Comparison of ENCODE assay signal across 16 mouse cellular contexts in genomic region chr9:121011540-121011939, GRCm38 (mm10).
DNase-seq lines count a peak whose midpoint lies in the region; ATAC-seq and TF ChIP-seq lines count a peak whose summit lies in the region.
"Had no signal": no experiment of that assay in that cellular context is flagged by ENCODE, and none has a peak within 500 bp of the region (broad histone marks: within the 10 kb centered on the region; RNA-seq: fewer than 3 reads in every experiment).

No protein-coding gene starts in this region.

- H3K9ac ChIP-seq in heart, postnatal 0 days (replicated peaks; ENCODE audit: low read depth, low read length) = no peak overlapping the region
- no peak overlapping the region for H3K9ac ChIP-seq in midbrain, embryonic 15.5 days
- H3K9ac ChIP-seq in midbrain, embryonic 13.5 days (replicated peaks) = no peak overlapping the region
- H3K9ac ChIP-seq in limb, embryonic 15.5 days = no peak overlapping the region
- no peak overlapping the region for H3K9ac ChIP-seq in neural tube, embryonic 15.5 days (replicated peaks)
- H3K9ac ChIP-seq: heart, embryonic 12.5 days; stomach, embryonic 15.5 days had no signal

- DNase-seq in heart, postnatal 0 days (ENCODE audit: low spot score) = no peak
- no peak for DNase-seq in heart, postnatal 10 days
- DNase-seq in yolk sac, embryonic 10.5 days (ENCODE audit: low spot score) = peak; percentile 50
- DNase-seq in adrenal gland, postnatal 25 days = no peak
- DNase-seq: adrenal gland, adult 2 months; cerebellum, adult 18-20 months; gastrocnemius, postnatal 36 days; kidney, adult 18-20 months; kidney, postnatal 25 days had no signal

- H3K36me3 ChIP-seq in heart, postnatal 0 days (replicated peaks; ENCODE audit: control insufficient read depth, insufficient read depth, low read length) = no peaks in the 10 kb centered on the region
- H3K36me3 ChIP-seq in midbrain, embryonic 15.5 days (replicated peaks) = no peaks in the 10 kb centered on the region
- H3K36me3 ChIP-seq in midbrain, embryonic 13.5 days = no peaks in the 10 kb centered on the region
- H3K36me3 ChIP-seq in limb, embryonic 15.5 days = no peaks in the 10 kb centered on the region
- H3K36me3 ChIP-seq in neural tube, embryonic 15.5 days = no peaks in the 10 kb centered on the region
- H3K36me3 ChIP-seq: forebrain, embryonic 10.5 days; heart, embryonic 12.5 days; stomach, embryonic 15.5 days had no signal

- no peaks in the 10 kb centered on the region for H3K27me3 ChIP-seq in heart, postnatal 0 days (ENCODE audit: control insufficient read depth, insufficient read depth, low read length)
- H3K27me3 ChIP-seq in midbrain, embryonic 15.5 days (replicated peaks) = no peaks in the 10 kb centered on the region
- no peaks in the 10 kb centered on the region for H3K27me3 ChIP-seq in midbrain, embryonic 13.5 days
- no peaks in the 10 kb centered on the region for H3K27me3 ChIP-seq in limb, embryonic 15.5 days
- H3K27me3 ChIP-seq in neural tube, embryonic 15.5 days (replicated peaks) = no peaks in the 10 kb centered on the region
- H3K27me3 ChIP-seq: heart, embryonic 12.5 days; stomach, embryonic 15.5 days had no signal

- H3K4me1 ChIP-seq in heart, postnatal 0 days (ENCODE audit: control insufficient read depth, insufficient read depth) = no peaks in the 10 kb centered on the region
- H3K4me1 ChIP-seq in midbrain, embryonic 15.5 days = peaks cover 12% of the 10 kb centered on the region
- H3K4me1 ChIP-seq in midbrain, embryonic 13.5 days (replicated peaks) = peaks cover 24% of the 10 kb centered on the region
- peaks cover 13% of the 10 kb centered on the region for H3K4me1 ChIP-seq in limb, embryonic 15.5 days
- 0 out of 2 replicates have a peak, but pooled peaks cover 2% of the 10 kb centered on the region for H3K4me1 ChIP-seq in neural tube, embryonic 15.5 days

- TF ChIP-seq EP300 in heart, postnatal 0 days (IDR thresholded peaks at IDR 0.05; ENCODE audit: low read depth) = no peak

- no peak for TF ChIP-seq CTCF in heart, postnatal 0 days (IDR thresholded peaks at IDR 0.05; ENCODE audit: low read depth)

- 0 out of 2 replicates have a peak, but pooled peaks have one; percentile 10 for ATAC-seq in heart, postnatal 0 days (ENCODE audit: insufficient read depth, low read depth)
- ATAC-seq in midbrain, embryonic 15.5 days (replicated peaks) = peak; percentile 41; the same call in 1 of the 2 replicates
- no peak for ATAC-seq in midbrain, embryonic 13.5 days
- 0 out of 2 replicates have a peak, but pooled peaks have one; percentile 12 for ATAC-seq in limb, embryonic 15.5 days (ENCODE audit: insufficient number of reproducible peaks, low FRiP score, low TSS enrichment, low read depth)
- no peak for ATAC-seq in neural tube, embryonic 15.5 days (ENCODE audit: low FRiP score)

- intact Hi-C loops in heart, postnatal 10 days (cut with DNase I) = no loop called here

- H3K9me3 ChIP-seq in heart, postnatal 0 days (replicated peaks; ENCODE audit: control insufficient read depth, low read length) = no peaks in the 10 kb centered on the region
- H3K9me3 ChIP-seq in midbrain, embryonic 15.5 days = no peaks in the 10 kb centered on the region
- no peaks in the 10 kb centered on the region for H3K9me3 ChIP-seq in midbrain, embryonic 13.5 days
- H3K9me3 ChIP-seq in limb, embryonic 15.5 days = no peaks in the 10 kb centered on the region
- no peaks in the 10 kb centered on the region for H3K9me3 ChIP-seq in neural tube, embryonic 15.5 days (replicated peaks)
- H3K9me3 ChIP-seq: forebrain, embryonic 10.5 days; heart, embryonic 12.5 days; stomach, embryonic 15.5 days had no signal

- WGBS in heart, postnatal 0 days = 41% methylated on average over 4 of the region's 4 CpGs
- 39% methylated on average over 4 of the region's 4 CpGs for WGBS in midbrain, embryonic 15.5 days
- 43% methylated on average over 4 of the region's 4 CpGs for WGBS in midbrain, embryonic 13.5 days
- WGBS in limb, embryonic 15.5 days = 33% methylated on average over 4 of the region's 4 CpGs
- 52% methylated on average over 4 of the region's 4 CpGs for WGBS in neural tube, embryonic 15.5 days

- no peak overlapping the region for H3K4me2 ChIP-seq in heart, postnatal 0 days (ENCODE audit: low read depth, low read length)
- no peak overlapping the region for H3K4me2 ChIP-seq in midbrain, embryonic 15.5 days
- H3K4me2 ChIP-seq in midbrain, embryonic 13.5 days (replicated peaks) = no peak overlapping the region
- no peak overlapping the region for H3K4me2 ChIP-seq in limb, embryonic 15.5 days
- H3K4me2 ChIP-seq in neural tube, embryonic 15.5 days = no peak overlapping the region
- H3K4me2 ChIP-seq: heart, embryonic 12.5 days; stomach, embryonic 15.5 days had no signal

- H3K4me3 ChIP-seq in heart, postnatal 0 days (ENCODE audit: low read depth, low read length) = no peak overlapping the region
- no peak overlapping the region for H3K4me3 ChIP-seq in midbrain, embryonic 15.5 days
- H3K4me3 ChIP-seq in midbrain, embryonic 13.5 days (replicated peaks) = no peak overlapping the region
- H3K4me3 ChIP-seq in limb, embryonic 15.5 days = no peak overlapping the region
- H3K4me3 ChIP-seq in neural tube, embryonic 15.5 days (replicated peaks) = no peak overlapping the region
- H3K4me3 ChIP-seq: forebrain, embryonic 10.5 days; heart, embryonic 12.5 days; stomach, embryonic 15.5 days had no signal

- H3K27ac ChIP-seq in heart, postnatal 0 days (ENCODE audit: low read depth) = no peak overlapping the region
- H3K27ac ChIP-seq in midbrain, embryonic 15.5 days = no peak overlapping the region
- no peak overlapping the region for H3K27ac ChIP-seq in midbrain, embryonic 13.5 days
- H3K27ac ChIP-seq in limb, embryonic 15.5 days = no peak overlapping the region
- H3K27ac ChIP-seq in neural tube, embryonic 15.5 days (replicated peaks) = no peak overlapping the region
- H3K27ac ChIP-seq: stomach, embryonic 15.5 days had no signal

Comparison
In these comparisons a context has a peak if more than half of its experiments do, and no peak if none do; other contexts are left out.
1. ATAC-seq: peak in heart, postnatal 0 days (single experiment), midbrain, embryonic 15.5 days (single experiment) and limb, embryonic 15.5 days (single experiment); none in midbrain, embryonic 13.5 days (single experiment) and neural tube, embryonic 15.5 days (single experiment).